Mouse (Mus musculus): ENCODE data around the gene Tekt3. TPM values are rescaled to one million over a fixed set of nuclear protein-coding genes. Genes with fewer than 3 reads are reported as not detected.
A peak's percentile ranks its signal among the peaks of the same experiment; 100 is the strongest.

The Tekt3 gene
- polyA plus RNA-seq, 1 experiment from 2014 or later: 0.79 TPM

GRCm38 (mm10) chr11:63099390-63099789 is 37.9 kb downstream of the Tekt3 start:
- no peak overlapping the region for H3K27ac ChIP-seq (ENCODE audit: low read length)
- ATAC-seq (peak; percentile 54; the same call in 1 of the 2 replicates), DNase-seq (ENCODE audit: low spot score) (no peak)
- no peaks in the 10 kb centered on the region for H3K9me3 ChIP-seq (ENCODE audit: low read length)
- no peak for TF ChIP-seq CTCF (IDR thresholded peaks at IDR 0.05)
- TF ChIP-seq EP300 (IDR thresholded peaks at IDR 0.05): 0 out of 2 replicates have a peak, but pooled peaks have one; percentile 20
- no peaks in the 10 kb centered on the region for H3K4me1 ChIP-seq (ENCODE audit: insufficient read depth, low read depth, low read length)
- no peak overlapping the region for H3K4me3 ChIP-seq (ENCODE audit: low read depth, low read length)
- H3K36me3 ChIP-seq (ENCODE audit: insufficient read depth, low read length): no peaks in the 10 kb centered on the region
- WGBS: 62% methylated on average over 3 of the region's 3 CpGs
- no peak overlapping the region for H3K4me2 ChIP-seq (replicated peaks; ENCODE audit: low read depth, low read length)
- no peaks in the 10 kb centered on the region for H3K27me3 ChIP-seq (replicated peaks; ENCODE audit: insufficient read depth, low read length)
- H3K9ac ChIP-seq (replicated peaks; ENCODE audit: low read depth): no peak overlapping the region

- Histone ChIP-seq H3K36me3 (ENCODE audit: insufficient read depth, low read length) (no peaks in the 10 kb centered on the region), H3K4me2 (replicated peaks; ENCODE audit: low read depth, low read length) (no peak overlapping the region), H3K9me3 (ENCODE audit: low read length) (no peaks in the 10 kb centered on the region), H3K4me3 (ENCODE audit: low read depth, low read length) (no peak overlapping the region), H3K27me3 (replicated peaks; ENCODE audit: insufficient read depth, low read length) (no peaks in the 10 kb centered on the region), H3K9ac (replicated peaks; ENCODE audit: low read depth) (no peak overlapping the region), H3K27ac (ENCODE audit: low read length) (no peak overlapping the region), H3K4me1 (ENCODE audit: insufficient read depth, low read depth, low read length) (no peaks in the 10 kb centered on the region)
- TF ChIP-seq CTCF (IDR thresholded peaks at IDR 0.05): no peak
- no peak for TF ChIP-seq EP300 (IDR thresholded peaks at IDR 0.05)
- ATAC-seq (no peak), DNase-seq (ENCODE audit: low spot score) (no peak)
- 72% methylated on average over 7 of the region's 7 CpGs for WGBS
Measured at GRCm38 (mm10) chr11:63103256-63103655, 41.8 kb downstream of the Tekt3 start.

GRCm38 (mm10) chr11:63104026-63104425 is 42.6 kb downstream of the Tekt3 start:
- WGBS: 82% methylated on average over 2 of the region's 2 CpGs
- Histone ChIP-seq H3K36me3 (ENCODE audit: insufficient read depth, low read length) (no peaks in the 10 kb centered on the region), H3K4me3 (ENCODE audit: low read depth, low read length) (no peak overlapping the region), H3K4me1 (ENCODE audit: insufficient read depth, low read depth, low read length) (no peaks in the 10 kb centered on the region), H3K9me3 (ENCODE audit: low read length) (no peaks in the 10 kb centered on the region), H3K4me2 (replicated peaks; ENCODE audit: low read depth, low read length) (no peak overlapping the region), H3K27ac (ENCODE audit: low read length) (no peak overlapping the region), H3K27me3 (replicated peaks; ENCODE audit: insufficient read depth, low read length) (no peaks in the 10 kb centered on the region), H3K9ac (replicated peaks; ENCODE audit: low read depth) (no peak overlapping the region)
- no peak for ATAC-seq
- no peak for DNase-seq (ENCODE audit: low spot score)
- TF ChIP-seq CTCF (IDR thresholded peaks at IDR 0.05): no peak
- TF ChIP-seq EP300 (IDR thresholded peaks at IDR 0.05): no peak

GRCm38 (mm10) chr11:63109230-63109775 is 47.8 kb downstream of the Tekt3 start:
- Histone ChIP-seq H3K9me3 (ENCODE audit: low read length) (no peaks in the 10 kb centered on the region), H3K36me3 (ENCODE audit: insufficient read depth, low read length) (no peaks in the 10 kb centered on the region), H3K27ac (ENCODE audit: low read length) (no peak overlapping the region), H3K27me3 (replicated peaks; ENCODE audit: insufficient read depth, low read length) (no peaks in the 10 kb centered on the region), H3K4me2 (replicated peaks; ENCODE audit: low read depth, low read length) (no peak overlapping the region), H3K4me3 (ENCODE audit: low read depth, low read length) (no peak overlapping the region), H3K4me1 (ENCODE audit: insufficient read depth, low read depth, low read length) (peaks cover 3% of the 10 kb centered on the region; the same call in 1 of the 2 replicates), H3K9ac (replicated peaks; ENCODE audit: low read depth) (no peak overlapping the region)
- TF ChIP-seq EP300 (IDR thresholded peaks at IDR 0.05): no peak
- no peak for TF ChIP-seq CTCF (IDR thresholded peaks at IDR 0.05)
- DNase-seq (ENCODE audit: low spot score) (no peak), ATAC-seq (no peak)
- WGBS: 65% methylated on average over 1 of the region's 1 CpGs

DNA sequence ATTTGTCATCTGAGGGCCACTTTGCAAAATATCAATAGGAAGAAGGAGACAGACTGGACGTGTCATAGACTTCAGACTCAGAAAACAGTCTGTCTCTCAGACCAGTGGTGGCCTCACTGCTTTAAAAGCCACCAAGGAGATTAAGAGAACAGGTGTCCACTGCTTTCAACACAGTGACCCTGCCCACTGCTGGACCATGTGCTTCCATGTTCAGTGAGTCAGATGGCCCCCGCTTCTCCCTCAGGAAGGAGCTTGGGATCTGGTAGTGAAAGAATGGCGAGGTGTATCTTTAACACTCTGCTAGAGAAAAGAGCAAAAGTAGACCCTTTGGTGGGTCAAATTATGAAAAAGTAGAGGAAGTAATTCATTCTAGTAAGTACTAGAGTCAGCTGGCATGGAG is 48.9 kb downstream of the Tekt3 start:
- 84% methylated on average over 3 of the region's 3 CpGs for WGBS
- Histone ChIP-seq H3K4me1 (ENCODE audit: insufficient read depth, low read depth, low read length) (peaks cover 9% of the 10 kb centered on the region; the same call in 1 of the 2 replicates), H3K4me3 (ENCODE audit: low read depth, low read length) (no peak overlapping the region), H3K9ac (replicated peaks; ENCODE audit: low read depth) (no peak overlapping the region), H3K4me2 (replicated peaks; ENCODE audit: low read depth, low read length) (no peak overlapping the region), H3K9me3 (ENCODE audit: low read length) (no peaks in the 10 kb centered on the region), H3K36me3 (ENCODE audit: insufficient read depth, low read length) (no peaks in the 10 kb centered on the region), H3K27ac (ENCODE audit: low read length) (no peak overlapping the region), H3K27me3 (replicated peaks; ENCODE audit: insufficient read depth, low read length) (no peaks in the 10 kb centered on the region)
- DNase-seq (ENCODE audit: low spot score): no peak
- TF ChIP-seq EP300 (IDR thresholded peaks at IDR 0.05) (no peak), CTCF (IDR thresholded peaks at IDR 0.05) (no peak)
- ATAC-seq: no peak

DNA sequence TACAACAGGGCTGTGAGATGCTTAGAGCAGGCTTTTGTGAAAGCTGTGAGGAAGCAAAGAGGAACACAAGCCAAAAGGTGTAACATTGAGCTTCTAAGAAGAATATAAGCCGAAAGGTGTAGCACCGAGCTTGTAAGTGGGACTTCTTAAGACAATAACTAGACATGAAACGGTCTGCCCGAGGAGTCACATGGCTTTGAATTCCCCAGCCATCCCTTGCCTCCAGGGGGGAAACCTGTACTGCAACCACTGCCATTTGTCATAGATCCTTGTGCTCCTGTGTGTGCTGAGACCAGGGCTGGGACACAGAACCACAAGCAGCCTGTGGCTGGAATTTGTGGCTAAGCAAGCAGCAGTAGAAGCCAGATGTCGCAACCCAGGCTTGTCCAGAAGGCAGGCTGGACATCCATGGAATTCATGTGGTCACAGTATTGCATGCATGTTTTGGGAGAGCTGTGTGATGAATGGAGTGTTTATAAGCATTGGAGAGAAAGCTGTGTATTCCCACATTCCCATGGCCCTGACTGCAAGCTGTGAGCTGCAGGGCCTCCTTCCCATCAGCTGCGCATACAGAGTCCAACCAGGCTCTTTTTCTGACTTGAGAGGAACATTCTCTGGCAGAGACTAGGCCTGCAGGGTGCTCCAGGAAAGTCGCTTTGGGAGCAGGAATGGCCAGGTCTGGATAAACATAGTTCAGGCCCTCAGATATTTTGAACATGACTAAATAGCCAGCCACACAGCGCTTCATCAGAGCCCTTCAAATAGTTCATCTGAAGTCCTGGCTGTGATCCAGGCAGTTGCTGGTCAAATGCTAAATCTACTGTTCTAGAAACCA is 53.6 kb downstream of the Tekt3 start:
- H3K36me3 ChIP-seq (ENCODE audit: insufficient read depth, low read length): no peaks in the 10 kb centered on the region
- WGBS: 33% methylated on average over 8 of the region's 8 CpGs
- peak overlapping the region; percentile 71 for H3K27ac ChIP-seq (ENCODE audit: low read length)
- H3K4me2 ChIP-seq (replicated peaks; ENCODE audit: low read depth, low read length): no peak overlapping the region
- no peak overlapping the region for H3K9ac ChIP-seq (replicated peaks; ENCODE audit: low read depth)
- no peaks in the 10 kb centered on the region for H3K27me3 ChIP-seq (replicated peaks; ENCODE audit: insufficient read depth, low read length)
- no peaks in the 10 kb centered on the region for H3K9me3 ChIP-seq (ENCODE audit: low read length)
- DNase-seq (ENCODE audit: low spot score) (peak; percentile 93), ATAC-seq (peak; percentile 92)
- TF ChIP-seq EP300 (IDR thresholded peaks at IDR 0.05) (peak; percentile 86), CTCF (IDR thresholded peaks at IDR 0.05) (no peak; the same call in 1 of the 2 replicates)
- H3K4me1 ChIP-seq (ENCODE audit: insufficient read depth, low read depth, low read length): peaks cover 9% of the 10 kb centered on the region; the same call in 1 of the 2 replicates
- H3K4me3 ChIP-seq (ENCODE audit: low read depth, low read length): no peak overlapping the region
